Mouse (Mus musculus): ENCODE results near the gene Lhfpl3. TPM values are rescaled to one million over a fixed set of nuclear protein-coding genes. Genes with fewer than 3 reads are reported as not detected.

Lhfpl3 gene
- polyA plus RNA-seq, 1 experiment from 2014 or later = not detected

DNA sequence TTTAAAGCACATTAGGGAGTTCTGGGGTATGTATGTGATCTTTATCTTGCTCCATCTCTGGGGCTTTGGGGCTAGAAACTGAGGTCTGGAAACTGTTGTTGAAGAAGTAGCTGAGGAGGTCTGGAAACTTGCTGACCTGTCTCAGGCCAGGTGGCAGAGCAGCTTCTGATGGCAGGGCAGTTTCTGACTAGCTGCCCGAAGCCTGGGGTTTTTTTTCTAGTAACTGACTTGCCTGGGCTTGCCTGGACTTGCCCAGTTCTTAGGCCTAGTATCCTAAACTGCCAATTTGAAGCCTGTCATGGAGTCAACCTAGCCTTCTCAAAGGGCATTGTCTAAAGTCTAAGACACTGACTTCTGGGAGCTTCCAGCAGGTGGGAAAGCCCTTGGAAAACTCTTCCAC lies 501.9 kb downstream of the Lhfpl3 start:
- no peaks in the 10 kb centered on the region for H3K36me3 ChIP-seq
- ATAC-seq (ENCODE audit: low read depth) (no peak), DNase-seq (no peak)
- H3K9me3 ChIP-seq (replicated peaks) = no peaks in the 10 kb centered on the region
- WGBS (ENCODE audit: insufficient replicate concordance) = 57% methylated on average over 1 of the region's 1 CpGs
- no peak overlapping the region for H3K27ac ChIP-seq
- no peak overlapping the region for H3K4me2 ChIP-seq
- H3K9ac ChIP-seq = no peak overlapping the region
- H3K27me3 ChIP-seq = no peaks in the 10 kb centered on the region
- H3K4me1 ChIP-seq (replicated peaks) = no peaks in the 10 kb centered on the region
- no peak overlapping the region for H3K4me3 ChIP-seq (replicated peaks)

DNA sequence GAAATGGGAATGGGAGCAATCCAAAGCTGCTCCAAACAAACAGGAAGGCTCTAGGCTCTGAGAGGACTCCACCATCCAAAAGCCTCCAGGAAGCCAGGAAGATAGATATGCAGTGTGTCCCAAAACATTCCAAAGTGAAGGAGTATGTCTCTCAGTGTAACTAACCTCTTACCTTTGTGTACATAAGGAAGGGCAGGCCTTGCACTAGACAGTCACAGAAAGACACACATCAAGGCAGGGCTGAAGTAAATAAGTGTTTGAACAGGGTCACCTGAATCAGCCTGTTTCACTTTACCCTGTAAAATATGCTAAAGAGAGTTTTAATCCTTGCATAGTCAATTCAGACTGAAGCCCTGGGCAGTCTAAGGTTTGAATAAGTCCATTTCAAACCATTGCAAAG lies 502.4 kb downstream of the Lhfpl3 start:
- H3K4me3 ChIP-seq (replicated peaks) = no peak overlapping the region

DNA sequence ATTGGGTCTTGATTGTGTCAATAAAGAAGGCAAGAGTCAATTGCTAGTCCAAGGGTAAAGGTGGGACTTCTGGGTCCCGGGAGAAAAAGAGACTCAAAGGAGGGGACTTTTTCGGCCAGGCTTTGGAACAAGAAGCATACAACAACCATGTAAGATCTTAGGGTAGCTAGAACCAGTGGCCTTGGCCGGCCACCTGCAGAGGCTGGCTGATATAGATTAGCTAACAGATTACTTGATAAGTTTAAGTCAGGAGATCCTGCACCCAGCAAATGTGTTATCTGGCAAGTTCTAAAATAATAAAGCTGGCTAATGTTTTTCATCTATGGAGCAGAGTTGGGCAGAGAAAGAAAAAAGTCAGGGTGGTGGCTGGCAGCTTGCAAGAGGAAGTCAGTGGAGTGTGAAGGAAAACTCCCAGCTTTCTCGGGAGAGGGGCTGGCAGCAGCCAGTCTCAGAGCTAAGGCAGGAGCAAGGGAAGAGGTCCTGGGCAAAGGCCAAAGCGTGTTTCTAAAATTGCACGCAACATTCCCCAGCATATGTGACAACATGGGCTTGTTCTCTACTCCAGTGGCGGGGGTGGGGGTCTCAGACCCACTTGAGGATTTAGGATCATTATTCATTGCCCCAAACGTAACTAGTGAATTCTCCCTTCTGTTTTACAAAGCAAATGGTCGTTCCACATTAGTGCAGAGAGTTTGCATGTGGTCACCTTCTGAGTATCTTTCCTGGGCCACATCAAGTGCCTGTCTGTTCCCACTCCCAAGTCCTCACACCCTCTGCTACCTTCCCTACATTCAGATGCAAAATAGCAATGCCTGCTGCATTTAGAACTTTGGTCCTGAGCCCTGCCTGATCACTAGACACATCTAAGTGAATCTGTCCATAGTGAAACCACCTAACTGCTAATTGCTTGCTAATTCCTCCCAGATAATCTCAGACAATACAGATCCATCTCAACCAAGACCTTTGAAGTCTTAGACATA lies 504.3 kb downstream of the Lhfpl3 start:
- H3K27ac ChIP-seq = no peak overlapping the region
- WGBS (ENCODE audit: insufficient replicate concordance) = 40% methylated on average over 9 of the region's 9 CpGs
- no peaks in the 10 kb centered on the region for H3K4me1 ChIP-seq (replicated peaks)
- no peak for DNase-seq
- no peaks in the 10 kb centered on the region for H3K27me3 ChIP-seq
- H3K9me3 ChIP-seq (replicated peaks) = no peaks in the 10 kb centered on the region
- no peak for ATAC-seq (ENCODE audit: low read depth)
- H3K36me3 ChIP-seq = no peaks in the 10 kb centered on the region
- no peak overlapping the region for H3K9ac ChIP-seq
- no peak overlapping the region for H3K4me3 ChIP-seq (replicated peaks)
- H3K4me2 ChIP-seq = no peak overlapping the region

More for the DNA sequence above, 502.4 kb downstream of the Lhfpl3 start:
- Histone ChIP-seq H3K4me2 (no peak overlapping the region), H3K27ac (no peak overlapping the region), H3K9ac (no peak overlapping the region), H3K4me1 (replicated peaks) (no peaks in the 10 kb centered on the region), H3K36me3 (no peaks in the 10 kb centered on the region), H3K9me3 (replicated peaks) (no peaks in the 10 kb centered on the region), H3K27me3 (no peaks in the 10 kb centered on the region)
- ATAC-seq (ENCODE audit: low read depth) = no peak
- DNase-seq = no peak

DNA sequence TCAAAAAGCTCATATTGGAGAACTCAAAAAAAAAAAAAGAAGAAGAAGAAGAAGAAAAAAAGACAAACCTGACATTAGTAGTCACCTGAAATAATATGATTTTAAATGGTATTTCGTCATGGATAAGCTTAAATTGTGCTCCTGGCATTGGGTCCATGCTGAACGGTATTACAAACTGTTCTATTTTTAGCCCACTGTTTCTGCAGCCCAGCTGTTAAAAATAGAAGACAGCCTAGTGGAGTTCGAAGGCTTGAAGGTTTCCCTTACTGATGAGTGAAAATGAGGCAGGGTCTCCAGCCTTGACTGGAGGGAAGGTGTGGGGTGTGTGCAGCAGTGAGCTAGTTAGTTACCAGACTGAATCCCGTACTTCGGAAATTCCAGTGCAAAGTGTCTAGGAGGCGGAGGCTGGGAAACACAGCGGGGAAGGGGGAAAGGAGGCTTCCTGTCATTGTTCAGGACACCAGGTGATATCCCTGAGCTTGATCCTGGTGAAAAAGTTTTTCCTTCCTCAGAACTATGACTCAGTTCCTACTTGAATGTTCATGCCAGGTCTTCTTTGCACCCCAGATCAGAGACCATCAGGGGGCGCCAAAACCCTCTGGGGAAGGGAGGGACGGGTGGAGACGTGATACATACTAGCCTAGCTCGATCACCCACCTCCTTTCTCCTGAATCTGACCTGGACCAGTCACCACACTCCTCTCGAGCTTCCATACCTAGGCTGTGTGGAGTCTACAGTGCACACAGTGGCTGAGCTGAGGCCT lies 505.8 kb downstream of the Lhfpl3 start:
- Histone ChIP-seq H3K27me3 (no peaks in the 10 kb centered on the region), H3K4me3 (replicated peaks) (no peak overlapping the region), H3K4me1 (replicated peaks) (no peaks in the 10 kb centered on the region), H3K4me2 (no peak overlapping the region), H3K9ac (no peak overlapping the region), H3K36me3 (no peaks in the 10 kb centered on the region), H3K9me3 (replicated peaks) (no peaks in the 10 kb centered on the region), H3K27ac (no peak overlapping the region)
- DNase-seq = peak; percentile 20
- WGBS (ENCODE audit: insufficient replicate concordance) = 16% methylated on average over 12 of the region's 12 CpGs
- no peak for ATAC-seq (ENCODE audit: low read depth)

DNA sequence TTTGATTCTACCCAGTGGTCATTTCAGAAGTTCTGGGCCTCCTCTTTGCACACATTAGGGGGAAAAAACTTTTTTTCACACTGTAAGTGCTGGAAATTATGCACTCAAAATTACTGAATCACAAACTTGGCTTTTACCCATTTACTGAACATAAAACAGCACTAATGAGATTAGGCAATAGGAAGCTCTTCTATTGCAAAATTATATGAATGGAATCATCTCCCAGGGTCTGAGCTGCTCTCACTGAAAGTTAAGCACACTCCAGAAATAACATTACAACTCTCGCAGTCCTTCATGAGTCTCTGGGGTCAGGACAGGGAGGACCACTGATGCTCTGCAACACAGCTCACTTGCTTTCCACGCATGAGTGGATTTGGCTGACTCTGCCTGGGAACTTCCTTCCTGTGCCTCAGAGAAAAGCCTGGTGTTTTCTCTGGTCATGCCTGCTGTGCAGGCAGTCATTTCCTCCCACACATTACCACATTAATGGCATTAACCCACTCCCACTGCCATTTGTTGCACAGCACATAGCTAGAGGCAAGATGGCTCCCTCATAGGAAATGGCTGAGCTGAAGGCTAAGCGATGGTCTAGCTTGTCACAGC lies 510.1 kb downstream of the Lhfpl3 start:
- H3K27me3 ChIP-seq = no peaks in the 10 kb centered on the region
- no peak overlapping the region for H3K27ac ChIP-seq
- H3K9ac ChIP-seq = no peak overlapping the region
- DNase-seq (no peak), ATAC-seq (ENCODE audit: low read depth) (no peak)
- H3K9me3 ChIP-seq (replicated peaks) = no peaks in the 10 kb centered on the region
- WGBS (ENCODE audit: insufficient replicate concordance) = 47% methylated on average over 3 of the region's 3 CpGs
- no peaks in the 10 kb centered on the region for H3K4me1 ChIP-seq (replicated peaks)
- H3K4me3 ChIP-seq (replicated peaks) = no peak overlapping the region
- no peak overlapping the region for H3K4me2 ChIP-seq
- H3K36me3 ChIP-seq = no peaks in the 10 kb centered on the region

DNA sequence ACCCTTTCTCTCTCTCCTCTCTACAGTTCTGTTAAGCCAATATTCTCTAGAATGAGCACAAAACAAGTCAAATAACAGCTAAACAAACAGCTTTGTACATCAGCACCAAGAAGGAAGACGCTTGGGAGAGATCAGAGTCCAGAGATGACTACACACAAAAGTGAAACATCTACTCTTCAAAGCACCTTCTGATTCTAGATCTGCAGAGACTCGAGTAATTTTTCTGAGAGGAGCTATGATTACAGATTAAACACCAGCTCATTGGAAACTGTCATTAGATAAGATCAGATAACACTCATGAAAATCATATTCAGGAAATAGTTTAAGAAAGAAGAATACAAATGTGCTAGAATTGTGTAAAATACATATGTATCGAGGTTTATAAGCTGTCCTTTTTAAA lies 527.5 kb downstream of the Lhfpl3 start:
- no peaks in the 10 kb centered on the region for H3K36me3 ChIP-seq
- WGBS (ENCODE audit: insufficient replicate concordance) = 48% methylated on average over 3 of the region's 3 CpGs
- no peaks in the 10 kb centered on the region for H3K9me3 ChIP-seq (replicated peaks)
- no peak overlapping the region for H3K27ac ChIP-seq
- H3K4me3 ChIP-seq (replicated peaks) = no peak overlapping the region
- DNase-seq (no peak), ATAC-seq (ENCODE audit: low read depth) (no peak)
- H3K4me1 ChIP-seq (replicated peaks) = no peaks in the 10 kb centered on the region
- H3K9ac ChIP-seq = no peak overlapping the region
- H3K4me2 ChIP-seq = no peak overlapping the region
- H3K27me3 ChIP-seq = no peaks in the 10 kb centered on the region

DNA sequence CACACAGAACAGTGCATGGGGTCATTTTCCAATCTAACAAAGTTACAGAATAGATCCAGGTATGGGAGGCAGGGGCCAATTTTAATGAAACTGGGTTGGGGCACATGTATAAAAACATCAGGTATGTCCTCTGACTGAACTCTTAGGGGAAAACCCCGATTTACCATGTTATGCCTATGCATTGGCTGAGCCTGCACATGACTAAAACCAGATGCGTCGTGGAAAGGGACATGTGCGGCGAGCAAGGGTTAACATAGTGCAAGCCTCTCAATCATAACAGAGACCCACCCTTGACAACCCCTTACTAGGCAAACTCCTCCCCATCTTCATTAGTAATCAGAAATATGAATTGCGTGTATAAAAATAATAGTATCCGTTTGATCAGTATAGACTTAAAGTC lies 533.5 kb downstream of the Lhfpl3 start:
- ATAC-seq (ENCODE audit: low read depth) (no peak), DNase-seq (no peak)
- H3K4me3 ChIP-seq (replicated peaks) = no peak overlapping the region
- no peaks in the 10 kb centered on the region for H3K9me3 ChIP-seq (replicated peaks)
- WGBS (ENCODE audit: insufficient replicate concordance) = 82% methylated on average over 7 of the region's 7 CpGs
- H3K36me3 ChIP-seq = no peaks in the 10 kb centered on the region
- H3K9ac ChIP-seq = no peak overlapping the region
- no peak overlapping the region for H3K4me2 ChIP-seq
- no peaks in the 10 kb centered on the region for H3K27me3 ChIP-seq
- H3K4me1 ChIP-seq (replicated peaks) = no peaks in the 10 kb centered on the region
- no peak overlapping the region for H3K27ac ChIP-seq

DNA sequence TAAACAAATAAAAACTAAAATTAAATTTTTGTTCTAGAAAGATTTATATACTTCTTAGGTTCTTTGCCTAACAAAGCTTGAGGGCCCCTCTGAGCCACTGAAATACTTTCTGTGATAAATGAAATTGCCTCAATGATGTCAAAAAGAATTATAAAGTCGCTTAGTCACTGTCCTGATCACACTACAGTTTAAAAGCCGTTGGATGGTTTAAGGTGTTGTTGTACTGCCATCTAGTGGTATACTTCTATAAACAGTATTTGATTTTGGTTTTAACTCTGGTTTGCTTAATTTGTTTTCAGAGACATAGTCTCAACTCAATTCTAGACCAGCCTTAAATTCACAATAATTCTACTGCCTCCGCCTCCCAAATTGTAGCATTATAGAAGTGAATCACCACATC lies 539.0 kb downstream of the Lhfpl3 start:
- Histone ChIP-seq H3K27me3 (no peaks in the 10 kb centered on the region), H3K27ac (no peak overlapping the region), H3K36me3 (no peaks in the 10 kb centered on the region), H3K9me3 (replicated peaks) (no peaks in the 10 kb centered on the region), H3K9ac (no peak overlapping the region), H3K4me1 (replicated peaks) (no peaks in the 10 kb centered on the region), H3K4me3 (replicated peaks) (no peak overlapping the region), H3K4me2 (no peak overlapping the region)
- DNase-seq = no peak
- 15% methylated on average over 3 of the region's 3 CpGs for WGBS (ENCODE audit: insufficient replicate concordance)
- no peak for ATAC-seq (ENCODE audit: low read depth)

DNA sequence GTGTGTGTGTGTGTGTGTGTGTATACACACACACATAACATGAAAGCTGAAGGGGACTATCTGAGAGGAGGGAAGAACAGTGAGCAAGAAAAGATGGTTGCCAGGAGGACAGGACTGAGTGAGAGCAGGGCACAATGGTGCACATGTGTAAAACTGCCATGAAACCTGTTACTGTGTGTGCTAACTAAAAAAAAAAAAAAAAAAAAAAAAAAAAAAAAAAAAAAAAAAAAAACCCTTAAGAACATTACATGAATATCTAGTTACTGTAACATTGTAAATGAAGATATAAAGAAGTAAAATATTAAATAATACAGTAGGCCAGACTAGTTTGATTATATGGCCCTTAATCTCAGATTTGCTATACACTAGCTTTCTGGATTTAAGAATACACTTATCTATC lies 543.3 kb downstream of the Lhfpl3 start:
- no peak overlapping the region for H3K9ac ChIP-seq
- H3K27me3 ChIP-seq = no peaks in the 10 kb centered on the region
- H3K4me3 ChIP-seq (replicated peaks) = no peak overlapping the region
- no peak overlapping the region for H3K27ac ChIP-seq
- DNase-seq (no peak), ATAC-seq (ENCODE audit: low read depth) (no peak)
- H3K4me2 ChIP-seq = no peak overlapping the region
- no peaks in the 10 kb centered on the region for H3K4me1 ChIP-seq (replicated peaks)
- no peaks in the 10 kb centered on the region for H3K36me3 ChIP-seq
- no peaks in the 10 kb centered on the region for H3K9me3 ChIP-seq (replicated peaks)
